Mouse (Mus musculus) myocyte (in vitro differentiated cells): ENCODE results near the gene Itga11. TPM values are rescaled to one million over a fixed set of nuclear protein-coding genes. Genes with fewer than 3 reads are reported as not detected.
A peak's percentile ranks its signal among the peaks of the same experiment; 100 is the strongest.

Experiments
- H3K27me3 ChIP-seq: one replicate; pipeline ENCODE4 v1.6.1; 2011; ENCODE audit not compliant: control insufficient read depth, insufficient read depth, insufficient read length
- H3K36me3 ChIP-seq: one replicate; pipeline ENCODE4 v1.6.1; 2011; ENCODE audit not compliant: control insufficient read depth, insufficient read depth
- H3K4me2 ChIP-seq: one replicate; pipeline ENCODE4 v1.6.1; 2011; ENCODE audit warnings: low read depth, control low read depth
- H3K4me3 ChIP-seq: one replicate; pipeline ENCODE4 v1.5.1; 2011; ENCODE audit warnings: mild to moderate bottlenecking, control low read depth, moderate library complexity
- H3K79me2 ChIP-seq: one replicate; pipeline ENCODE4 v1.6.1; 2011; ENCODE audit not compliant: control insufficient read depth, insufficient read depth
- H3ac ChIP-seq: one replicate; pipeline ENCODE4 v1.6.1; 2011; ENCODE audit not compliant: control insufficient read depth, insufficient read length
- CEBPB ChIP-seq: IDR thresholded peaks from 2 replicates; pipeline ENCODE4 v1.6.1; 2011; ENCODE audit warnings: mild to moderate bottlenecking, moderate library complexity; ENCODE audit not compliant: poor library complexity, insufficient read depth, severe bottlenecking
- E2F4 ChIP-seq: IDR thresholded peaks from one replicate; pipeline ENCODE4 v1.6.1; 2011; ENCODE audit warnings: mild to moderate bottlenecking, control low read depth, moderate library complexity; ENCODE audit not compliant: insufficient read depth
- MAX ChIP-seq: IDR thresholded peaks from one replicate; pipeline ENCODE4 v1.6.1; 2011; ENCODE audit warnings: low read depth, mild to moderate bottlenecking, control low read depth
- MYOD1 ChIP-seq, 3 experiments: IDR thresholded peaks; one replicate each; pipeline ENCODE4 v1.6.1; 2011; ENCODE audit warnings: control low read depth in 2 of 3, low read depth in 2 of 3, mild to moderate bottlenecking in 2 of 3, moderate library complexity in 1 of 3; ENCODE audit not compliant: insufficient read length in 2 of 3, control insufficient read depth in 1 of 3
- MYOG ChIP-seq, 3 experiments: IDR thresholded peaks; one replicate each; pipeline ENCODE4 v1.6.1; 2011; ENCODE audit warnings: control low read depth in 2 of 3, low read depth in 2 of 3, mild to moderate bottlenecking in 2 of 3; ENCODE audit not compliant: insufficient read length in 2 of 3, control insufficient read depth in 1 of 3, insufficient read depth in 1 of 3
- POLR2A ChIP-seq: IDR thresholded peaks from one replicate; pipeline ENCODE4 v1.6.1; 2011; ENCODE audit warnings: low read depth, mild to moderate bottlenecking, control low read depth, moderate library complexity; ENCODE audit not compliant: insufficient read length
- POLR2AphosphoS2 ChIP-seq: IDR thresholded peaks from one replicate; pipeline ENCODE4 v1.6.1; 2011; ENCODE audit warnings: low read depth, control low read depth; ENCODE audit not compliant: insufficient read length
- REST ChIP-seq: IDR thresholded peaks from one replicate; pipeline ENCODE4 v1.6.1; 2011; ENCODE audit warnings: mild to moderate bottlenecking, control low read depth, moderate library complexity; ENCODE audit not compliant: insufficient read depth, insufficient read length
- SRF ChIP-seq: IDR thresholded peaks from one replicate; pipeline ENCODE4 v1.6.1; 2011; ENCODE audit warnings: low read depth; ENCODE audit not compliant: control insufficient read depth, insufficient read length
- TCF12 ChIP-seq: IDR thresholded peaks from one replicate; pipeline ENCODE4 v1.6.1; 2011; ENCODE audit warnings: mild to moderate bottlenecking, control low read depth; ENCODE audit not compliant: poor library complexity, insufficient read depth, severe bottlenecking
- TCF3 ChIP-seq: IDR thresholded peaks from one replicate; pipeline ENCODE4 v1.6.1; 2011; ENCODE audit warnings: low read depth, control low read depth; ENCODE audit not compliant: insufficient read length
- USF1 ChIP-seq: IDR thresholded peaks from one replicate; pipeline ENCODE4 v1.6.1; 2011; ENCODE audit warnings: low read depth, mild to moderate bottlenecking, control low read depth, moderate library complexity
- polyA plus RNA-seq: library from polyadenylated mRNA; unstranded; fragments of >200 nt; fragmentation: generic; extraction: Trizol; gene quantifications from one replicate; pipeline ENCODE4 v1.2.1, GENCODE M21; 2012; ENCODE audit warnings: missing spikeins

Itga11 gene
- polyA plus RNA-seq, 1 experiment = 0.54 TPM

DNA sequence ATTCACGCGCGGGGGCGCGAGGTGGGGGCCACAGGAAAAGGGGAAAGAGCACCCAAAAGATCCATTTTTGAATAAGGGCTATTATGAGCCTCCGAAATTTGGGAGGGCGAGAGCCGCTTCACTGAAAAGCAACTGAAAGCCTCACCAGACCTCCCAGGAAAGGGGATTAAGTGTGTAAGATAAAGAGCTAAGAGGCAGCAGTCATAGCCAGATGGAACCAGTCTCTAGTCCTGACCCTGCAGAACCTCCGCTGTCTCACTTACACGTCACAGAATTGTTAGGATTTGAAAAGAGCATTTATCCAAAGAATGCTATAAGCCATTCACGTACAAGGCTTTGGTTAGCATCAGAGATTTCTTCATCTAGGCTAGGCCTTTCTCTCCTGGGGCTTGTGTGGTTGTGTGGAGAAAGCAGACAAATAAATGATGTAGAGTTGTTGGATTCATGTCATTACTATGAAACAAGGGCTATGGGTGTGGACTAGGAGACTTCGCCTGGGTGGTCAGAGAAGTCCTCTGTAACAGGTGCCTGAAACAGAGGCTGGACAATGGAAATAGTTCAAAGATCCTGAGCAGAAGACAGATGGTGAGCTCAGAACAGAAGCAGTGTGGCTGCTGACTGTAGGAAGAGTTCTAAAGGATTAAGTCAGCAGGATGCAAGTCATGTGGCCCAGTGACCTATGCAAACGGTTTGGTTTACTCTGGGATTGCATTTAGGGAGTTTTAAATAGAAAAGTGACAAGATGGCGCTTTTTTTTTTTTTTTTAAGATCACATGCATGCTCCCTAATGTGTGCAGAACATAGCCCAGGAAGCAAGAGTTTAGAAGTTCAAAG, 134.8 kb downstream of the Itga11 start:
- Histone ChIP-seq H3K79me2 (peaks cover 38% of the 10 kb centered on the region), H3K4me2 (peak overlapping the region; percentile 97), H3K4me3 (peak overlapping the region; percentile 90), H3ac (peak overlapping the region; percentile 99), H3K27me3 (no peaks in the 10 kb centered on the region), H3K36me3 (no peaks in the 10 kb centered on the region)
- TF ChIP-seq USF1 (peak; percentile 61), MYOG (IDR thresholded peaks at IDR 0.05; ENCODE audit: control insufficient read depth in 1 of 3, insufficient read depth in 1 of 3, insufficient read length in 2 of 3, low read depth in 2 of 3) (peak in 2 of 3 experiments; percentile 11 to 83), E2F4 (no peak), REST (no peak), POLR2AphosphoS2 (peak; percentile 32), MAX (no peak), SRF (no peak), POLR2A (no peak), CEBPB (no peak), TCF12 (no peak), MYOD1 (IDR thresholded peaks at IDR 0.05; ENCODE audit: control insufficient read depth in 1 of 3, insufficient read length in 2 of 3, low read depth in 2 of 3) (peak; percentile 44 to 77 (median 73)), TCF3 (no peak)

- peaks cover 15% of the 10 kb centered on the region for H3K79me2 ChIP-seq
- TF ChIP-seq SRF = no peak
- TF ChIP-seq MAX = no peak
- TF ChIP-seq POLR2A = no peak
- TF ChIP-seq CEBPB = no peak
- TF ChIP-seq TCF3 = no peak
- TF ChIP-seq E2F4 = no peak
- no peak for TF ChIP-seq REST
- no peak for TF ChIP-seq POLR2AphosphoS2
- no peak overlapping the region for H3K4me3 ChIP-seq
- H3K27me3 ChIP-seq = no peaks in the 10 kb centered on the region
- no peaks in the 10 kb centered on the region for H3K36me3 ChIP-seq
- no peak overlapping the region for H3ac ChIP-seq
- H3K4me2 ChIP-seq = no peak overlapping the region
Observed at GRCm38 (mm10) chr9:62814751-62815150, 137.1 kb downstream of the Itga11 start.

DNA sequence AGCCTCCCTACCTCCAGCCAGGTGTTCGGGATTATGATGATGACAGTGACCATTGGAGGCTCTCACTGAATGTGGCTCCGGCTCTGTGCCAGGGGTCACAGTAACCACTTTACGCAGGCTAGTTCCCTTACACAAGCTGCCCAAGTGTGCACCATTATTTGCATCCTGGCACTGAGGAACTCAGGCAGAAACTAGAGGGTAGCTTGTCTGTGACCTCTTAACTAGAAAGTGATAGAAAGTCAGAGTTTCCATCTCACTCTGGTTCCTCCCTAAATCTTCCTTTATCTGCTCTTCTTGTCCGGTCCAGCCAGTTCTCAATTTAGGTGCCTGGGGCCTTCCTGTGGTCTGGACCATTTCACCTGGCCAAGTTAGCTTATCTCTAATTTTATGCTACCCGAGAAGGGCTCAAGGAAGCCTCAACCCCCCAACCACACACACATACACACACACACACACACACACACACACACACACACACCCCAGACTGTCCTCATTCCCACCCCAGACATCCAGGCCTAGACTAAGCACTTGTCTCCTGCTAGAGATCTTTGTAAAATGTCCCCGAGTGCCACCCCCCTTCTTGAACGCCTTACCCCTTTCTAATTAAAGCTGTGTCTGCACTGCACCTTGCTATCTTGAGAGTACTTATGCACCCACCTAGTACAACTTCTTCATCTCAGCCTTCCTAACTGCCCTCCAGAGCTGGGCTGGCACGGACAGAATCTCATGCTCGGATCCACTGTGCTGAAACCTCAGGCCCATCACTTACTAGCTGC, 138.9 kb downstream of the Itga11 start:
- Histone ChIP-seq H3K4me3 (no peak overlapping the region), H3K79me2 (no peaks in the 10 kb centered on the region), H3K4me2 (peak overlapping the region; percentile 53)

GRCm38 (mm10) chr9:62817099-62817571, 139.5 kb downstream of the Itga11 start:
- Histone ChIP-seq H3K27me3 (no peaks in the 10 kb centered on the region), H3K4me3 (no peak overlapping the region), H3K79me2 (no peaks in the 10 kb centered on the region), H3K36me3 (no peaks in the 10 kb centered on the region), H3ac (no peak overlapping the region), H3K4me2 (peak overlapping the region; percentile 53)
- TF ChIP-seq TCF3 = no peak
- peak; percentile 93 for TF ChIP-seq USF1
- TF ChIP-seq MYOD1 (IDR thresholded peaks at IDR 0.05; ENCODE audit: control insufficient read depth in 1 of 3, insufficient read length in 2 of 3, low read depth in 2 of 3) = peak in 2 of 3 experiments; percentile 53 to 77

More for the DNA sequence above, 138.9 kb downstream of the Itga11 start:
- no peak overlapping the region for H3ac ChIP-seq
- TF ChIP-seq MYOD1 (IDR thresholded peaks at IDR 0.05; ENCODE audit: control insufficient read depth in 1 of 3, insufficient read length in 2 of 3, low read depth in 2 of 3) (no peak), E2F4 (no peak), CEBPB (no peak), POLR2AphosphoS2 (no peak), USF1 (no peak), TCF3 (no peak), TCF12 (no peak), SRF (no peak), REST (no peak), MAX (no peak), MYOG (IDR thresholded peaks at IDR 0.05; ENCODE audit: control insufficient read depth in 1 of 3, insufficient read depth in 1 of 3, insufficient read length in 2 of 3, low read depth in 2 of 3) (no peak)
- H3K36me3 ChIP-seq = no peaks in the 10 kb centered on the region
- no peaks in the 10 kb centered on the region for H3K27me3 ChIP-seq
